Mouse (Mus musculus): ENCODE measurements around the gene Garem2.

Gene Garem2

DNA sequence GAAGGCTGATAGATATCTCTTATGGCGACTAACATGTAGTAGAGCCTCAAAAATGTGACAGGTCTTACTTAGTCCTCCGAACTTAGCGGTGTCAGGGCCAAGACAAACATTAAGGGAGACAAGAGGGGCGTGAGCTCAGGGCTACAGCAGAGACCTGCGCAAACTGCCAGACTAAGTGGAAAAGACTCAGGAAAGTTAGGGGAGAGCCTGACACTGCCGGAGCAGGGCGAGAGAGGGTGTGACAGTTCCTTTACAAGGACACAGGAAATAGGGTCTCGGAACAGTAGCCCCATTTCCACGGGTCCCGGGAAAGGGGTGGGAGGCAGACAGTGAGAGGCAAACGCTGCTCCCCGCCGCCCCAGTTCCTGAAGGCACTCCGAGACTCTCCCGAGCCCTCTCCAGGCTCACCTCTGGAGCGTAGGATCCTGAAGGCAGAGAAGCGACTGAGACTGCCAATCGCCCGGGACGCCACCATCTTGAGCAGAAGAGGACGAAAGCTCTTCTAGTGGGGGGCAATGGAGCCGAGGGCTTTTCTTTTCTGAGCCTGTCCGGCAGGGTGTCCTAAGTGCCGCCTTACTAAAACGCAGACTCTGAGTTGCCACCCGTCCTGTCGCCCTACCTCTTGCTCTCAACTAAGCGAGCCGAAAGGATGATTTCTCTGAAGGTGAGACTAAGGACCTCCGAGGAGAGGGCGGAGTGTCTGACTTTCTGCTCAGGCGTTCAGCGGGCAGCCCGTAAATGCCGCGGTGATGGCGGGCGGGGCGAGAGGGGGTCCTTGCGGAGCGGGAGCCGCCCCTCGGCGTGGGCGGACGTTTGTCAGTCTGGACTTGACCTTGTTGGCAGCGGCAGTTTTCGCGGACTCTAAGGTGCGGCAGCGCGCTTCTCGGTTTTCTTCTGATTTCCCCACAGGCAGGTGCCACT, 49.8 kb downstream of the Garem2 start, which contains the start of the genes Hadha and Hadhb:
Gene Hadha (minus strand): TSS at position 689 of the 921 bp plus-strand sequence.
Gene Hadhb (plus strand): TSS at position 775 of the 921 bp plus-strand sequence.
- peak; percentile 95 for DNase-seq

DNA sequence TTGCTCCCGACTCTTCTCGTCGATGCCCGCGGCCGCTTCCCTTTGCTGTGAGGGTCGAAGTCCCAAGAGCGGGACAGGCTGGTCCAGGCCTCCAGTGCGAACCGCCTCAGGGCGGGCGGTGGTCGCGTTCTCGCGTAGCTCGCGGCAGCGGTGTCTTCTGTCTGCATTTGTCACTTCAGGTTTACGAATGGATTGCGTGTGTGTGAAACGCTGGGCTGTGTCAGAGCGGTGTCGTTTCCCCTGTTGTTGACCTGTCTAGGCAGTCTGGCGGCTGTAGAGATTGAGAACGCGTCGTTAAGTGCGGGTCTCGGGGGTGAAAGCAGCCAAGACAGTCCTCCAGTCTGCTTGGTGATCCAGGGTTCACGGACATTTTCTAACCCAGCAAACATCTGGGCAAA, 50.4 kb downstream of the Garem2 start:
- no peak for DNase-seq

DNA sequence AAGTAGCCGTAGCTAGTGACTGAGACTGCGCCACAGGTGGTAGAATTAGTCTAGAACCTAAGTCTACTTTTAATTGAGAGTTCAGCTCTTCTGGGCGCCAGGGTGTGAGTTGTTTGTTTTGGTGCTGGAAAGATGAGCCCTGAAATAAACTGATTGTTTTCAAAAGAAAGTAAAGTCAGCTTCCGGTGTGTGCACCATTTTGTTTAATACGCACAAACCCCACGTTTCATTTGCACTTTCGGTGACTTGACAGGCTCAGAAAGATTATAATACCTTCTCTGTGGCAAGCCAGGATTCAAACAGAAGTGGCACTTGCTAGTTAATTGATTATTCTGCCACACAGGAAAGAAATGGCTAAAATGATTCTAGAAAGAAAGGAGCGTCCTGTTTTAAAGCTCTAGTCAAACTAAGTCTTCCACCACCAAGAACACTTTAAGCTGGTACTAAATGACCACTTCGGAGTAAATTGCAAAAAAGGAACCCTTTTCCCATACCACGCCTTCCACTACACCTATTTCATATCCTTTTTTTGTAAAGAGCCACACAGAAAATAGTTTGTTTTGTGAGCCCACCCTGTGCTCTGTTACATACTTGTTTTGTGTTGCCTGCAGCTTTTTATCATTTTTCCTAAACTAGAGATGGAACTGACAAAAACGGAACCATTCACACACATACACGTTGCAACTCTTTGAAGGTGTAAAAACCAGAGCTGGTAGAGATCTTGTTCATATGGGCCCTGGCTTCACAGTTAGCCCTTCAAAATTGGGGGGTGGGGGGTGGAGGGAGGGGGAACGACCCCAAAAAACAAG, 51.1 kb downstream of the Garem2 start:
- no peak for DNase-seq

DNA sequence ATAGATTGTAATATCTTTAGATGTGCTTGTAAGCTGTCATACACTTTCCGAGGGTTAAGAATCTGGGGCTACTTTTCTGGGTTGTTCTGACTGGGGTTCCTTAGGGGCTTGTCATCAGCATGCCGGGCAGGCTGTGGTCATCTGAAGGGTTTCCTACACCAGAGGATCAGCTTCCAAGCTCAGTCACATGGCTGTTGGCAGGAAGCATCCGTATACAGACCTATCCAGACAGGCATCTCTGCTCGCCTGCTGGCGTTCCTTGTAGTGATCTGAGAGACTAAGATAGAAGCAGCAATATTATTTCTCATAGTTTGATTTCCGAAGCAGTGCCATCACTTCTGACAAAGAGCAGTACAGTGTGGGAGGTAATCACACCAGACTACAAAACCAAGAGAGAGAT, 54.6 kb downstream of the Garem2 start:
- no peak for DNase-seq

- DNase-seq: no peak
Measured at GRCm38 (mm10) chr5:30161836-30162235, 56.9 kb downstream of the Garem2 start.

DNA sequence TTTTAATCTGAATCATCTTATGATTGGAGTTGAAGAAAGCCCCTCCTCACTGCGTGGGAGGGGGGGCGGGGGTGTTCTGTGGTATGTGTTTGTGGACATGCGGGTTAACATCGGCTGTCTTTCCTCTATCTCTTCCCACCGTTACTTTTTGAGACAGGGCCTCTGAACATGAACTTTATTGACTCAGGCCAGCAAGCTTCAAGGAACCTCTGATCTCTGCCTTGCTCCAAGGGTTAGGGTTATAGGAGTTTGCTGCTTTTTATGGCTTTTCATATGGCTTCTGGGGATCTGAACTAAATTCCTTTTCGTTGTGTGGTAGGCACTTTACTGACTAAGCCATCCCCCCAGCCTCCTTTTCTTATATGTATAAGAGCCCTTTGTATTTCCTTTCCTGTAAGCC, 57.4 kb downstream of the Garem2 start:
- no peak for DNase-seq

GRCm38 (mm10) chr5:30165234-30165946, 60.4 kb downstream of the Garem2 start:
- no peak for DNase-seq

Measured in lung, postnatal 10 days (tissue).